Mouse (Mus musculus) heart, embryonic 14.5 days (tissue): Measurements from ENCODE around the gene Cyb5b. TPM values are rescaled to one million over a fixed set of nuclear protein-coding genes. Genes with fewer than 3 reads are reported as not detected.
"Not testable (repeated sequence)": the region's sequence is repeated elsewhere in the genome, so short reads cannot be mapped to it uniquely, and the experiment has no call there.

ENCODE experiments used
- ATAC-seq: fragments of 200-750 bp; cut with Nextera tagmentation; 2 replicates; pipeline ENCODE4 v1.8.0; 2017; ENCODE audit warnings: low read depth, moderate TSS enrichment; ENCODE audit not compliant: insufficient number of reproducible peaks, insufficient read depth, low FRiP score
- H3K27ac ChIP-seq, 2 experiments: fragments of 200-500 bp in 1 of 2; fragments of 300-500 bp in 1 of 2; sonication (generic) in 1 of 2; replicated peaks in 1 of 2; 2 replicates each; pipeline ENCODE4 v1.5.1; 2012 to 2014; ENCODE audit warnings: low read depth in 2 of 2, low read length in 2 of 2, control low read depth in 1 of 2, mild to moderate bottlenecking in 1 of 2, mixed read lengths in 1 of 2; ENCODE audit not compliant: control insufficient read depth in 1 of 2, insufficient read depth in 1 of 2
- H3K27me3 ChIP-seq: fragments of 300-500 bp; sonication (generic); 2 replicates; pipeline ENCODE4 v1.6.1; 2014; ENCODE audit warnings: mild to moderate bottlenecking, low read length, control low read depth; ENCODE audit not compliant: control insufficient read depth, insufficient read depth
- H3K36me3 ChIP-seq: fragments of 300-500 bp; sonication (generic); 2 replicates; pipeline ENCODE4 v1.6.1; 2014; ENCODE audit warnings: mild to moderate bottlenecking, control low read depth, low read length, mixed read lengths; ENCODE audit not compliant: control insufficient read depth, insufficient read depth
- H3K4me1 ChIP-seq, 2 experiments: fragments of 200-500 bp in 1 of 2; fragments of 300-500 bp in 1 of 2; sonication (generic) in 1 of 2; 2 replicates each; pipeline ENCODE4 v1.6.1; 2012 to 2014; ENCODE audit warnings: low read length in 2 of 2, control low read depth in 1 of 2, mixed read lengths in 1 of 2; ENCODE audit not compliant: control insufficient read depth in 2 of 2, insufficient read depth in 2 of 2
- H3K4me2 ChIP-seq: fragments of 300-500 bp; sonication (generic); 2 replicates; pipeline ENCODE4 v1.6.1; 2014; ENCODE audit warnings: mild to moderate bottlenecking, low read length
- H3K4me3 ChIP-seq, 2 experiments: fragments of 200-500 bp in 1 of 2; fragments of 300-500 bp in 1 of 2; sonication (generic) in 1 of 2; 2 replicates each; pipeline ENCODE4 v1.5.1; 2012 to 2014; ENCODE audit warnings: low read length in 2 of 2, mild to moderate bottlenecking in 2 of 2, control low read depth in 1 of 2, low read depth in 1 of 2, moderate library complexity in 1 of 2; ENCODE audit not compliant: control insufficient read depth in 1 of 2, insufficient read depth in 1 of 2
- H3K9ac ChIP-seq: fragments of 300-500 bp; sonication (generic); 2 replicates; pipeline ENCODE4 v1.6.1; 2014; ENCODE audit warnings: mild to moderate bottlenecking, low read length
- H3K9me3 ChIP-seq: fragments of 300-500 bp; sonication (generic); 2 replicates; pipeline ENCODE4 v1.6.1; 2016; ENCODE audit warnings: low read length, control low read depth; ENCODE audit not compliant: control insufficient read depth
- WGBS: fragments of 180-500 bp; shearing (Covaris S2); extraction: QIAGEN DNeasy Blood & Tissue Kit; methylation state at CpG from one replicate; pipeline ENCODE4 v1.1.7; 2014; 5-methylcytosine and 5-hydroxymethylcytosine counted together
- polyA plus RNA-seq: library from polyadenylated mRNA; unstranded; fragments of >200 nt; fragmentation: Nextera tagmentation; extraction: Ambion mirVana; gene quantifications from 2 replicates; pipeline ENCODE4 v1.2.1, GENCODE M21; 2014

Gene Cyb5b
- 65.6 and 71.9 TPM in 2 replicates for polyA plus RNA-seq

- H3K4me2 ChIP-seq: peak within 1 kb of the TSS; percentile 66
- H3K4me3 ChIP-seq: peak within 1 kb of the TSS; percentile 90 to 91
- no peaks in the 10 kb centered on the region for H3K27me3 ChIP-seq
- H3K4me1 ChIP-seq: peaks cover 6 to 11% of the 10 kb centered on the region in 2 experiments
- no peaks in the 10 kb centered on the region for H3K9me3 ChIP-seq
- peaks cover 31% of the 10 kb centered on the region for H3K36me3 ChIP-seq
- peak; percentile 92 for ATAC-seq
- H3K27ac ChIP-seq: peak within 1 kb of the TSS; percentile 75 to 85
- WGBS: under 1% methylated on average over 65 of the region's 65 CpGs
- peak within 1 kb of the TSS; percentile 94 for H3K9ac ChIP-seq
These were observed at the start of gene Cyb5b for GRCm38 (mm10) chr8:107150404-107151157. TSS of gene Cyb5b (plus strand) at chr8:107150640.

DNA sequence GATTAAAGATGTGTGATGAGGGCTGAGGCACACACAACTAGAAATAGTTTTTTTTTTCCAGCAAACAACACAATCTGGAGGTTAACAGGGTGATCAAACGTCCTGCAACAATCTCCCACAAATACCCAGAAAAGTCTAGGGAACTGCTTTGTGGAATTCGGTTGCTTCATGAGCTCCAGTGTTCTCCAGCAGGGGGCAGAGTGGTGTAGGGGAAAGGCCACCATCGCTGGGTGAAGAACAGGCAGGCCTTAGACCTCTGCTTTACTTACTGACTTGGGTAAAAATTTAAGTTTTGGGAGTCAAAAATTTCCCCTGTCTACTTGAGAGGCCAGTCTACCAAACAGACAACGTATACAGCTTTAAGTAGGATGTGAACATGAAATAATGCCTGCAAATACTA, 45.9 kb upstream of the Cyb5b start:
- Histone ChIP-seq H3K36me3 (no peaks in the 10 kb centered on the region), H3K9me3 (no peaks in the 10 kb centered on the region), H3K4me3 (no peak overlapping the region), H3K9ac (no peak overlapping the region), H3K4me1 (no peaks in the 10 kb centered on the region), H3K27me3 (no peaks in the 10 kb centered on the region), H3K4me2 (no peak overlapping the region), H3K27ac (no peak overlapping the region)
- WGBS: 10% methylated on average over 4 of the region's 4 CpGs
- ATAC-seq: no peak

- not testable (repeated sequence) for ATAC-seq
These were observed 42.4 kb upstream of the Cyb5b start for GRCm38 (mm10) chr8:107108089-107108488.

DNA sequence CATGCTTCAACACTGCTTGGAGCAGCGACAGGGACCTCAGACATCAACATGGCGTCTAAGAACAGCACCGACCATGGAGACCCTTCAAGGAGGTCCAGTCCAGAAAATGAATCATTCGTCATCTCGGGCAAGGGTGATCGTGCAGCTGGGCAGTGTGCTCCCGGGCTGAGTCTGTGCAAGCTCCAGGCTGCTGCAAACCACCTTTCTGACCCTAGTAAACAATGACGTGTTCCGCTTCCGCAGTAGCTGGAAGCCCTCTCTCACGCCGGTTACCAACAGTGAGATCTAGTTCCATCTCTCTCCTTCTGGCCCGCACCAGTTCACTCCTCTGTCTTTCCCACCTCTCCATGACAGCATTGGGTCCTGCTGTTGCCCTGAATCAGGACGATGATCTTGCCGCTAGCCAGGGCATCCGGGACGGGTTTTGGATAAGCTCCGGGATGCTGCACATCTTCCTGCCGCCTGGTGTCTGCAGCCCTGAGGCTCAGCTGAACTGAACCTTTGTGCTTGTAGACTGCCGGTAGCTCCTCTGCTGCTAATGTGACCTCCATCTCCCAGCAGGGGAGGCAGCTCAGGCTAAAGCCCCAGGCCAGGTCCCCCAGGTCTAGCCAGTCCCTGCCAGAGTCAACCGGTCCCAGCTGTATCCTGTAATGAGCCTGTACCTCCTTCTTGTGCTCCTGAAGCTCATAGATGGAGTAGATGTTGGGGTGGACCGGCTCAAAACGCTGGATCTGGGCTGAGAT, 41.3 kb upstream of the Cyb5b start:
- 65% methylated on average over 23 of the region's 23 CpGs for WGBS
- H3K27me3 ChIP-seq: no peaks in the 10 kb centered on the region
- peak overlapping the region; percentile 46 for H3K4me2 ChIP-seq
- H3K36me3 ChIP-seq: no peaks in the 10 kb centered on the region
- ATAC-seq: no peak
- H3K27ac ChIP-seq: no peak overlapping the region
- H3K9ac ChIP-seq: no peak overlapping the region
- H3K4me3 ChIP-seq: peak overlapping the region in 1 of 2 experiments; percentile 29; a peak in 2 of 4 replicates
- H3K9me3 ChIP-seq: no peaks in the 10 kb centered on the region
- peaks cover 0 to 1% of the 10 kb centered on the region in 2 experiments; a peak in 1 of 4 replicates for H3K4me1 ChIP-seq

More at GRCm38 (mm10) chr8:107108089-107108488, 42.4 kb upstream of the Cyb5b start:
- H3K36me3 ChIP-seq, H3K9me3 ChIP-seq, H3K4me3 ChIP-seq, H3K4me2 ChIP-seq, H3K9ac ChIP-seq, H3K27me3 ChIP-seq, H3K4me1 ChIP-seq, H3K27ac ChIP-seq: not testable (repeated sequence)
- WGBS: 89% methylated on average over 5 of the region's 5 CpGs

DNA sequence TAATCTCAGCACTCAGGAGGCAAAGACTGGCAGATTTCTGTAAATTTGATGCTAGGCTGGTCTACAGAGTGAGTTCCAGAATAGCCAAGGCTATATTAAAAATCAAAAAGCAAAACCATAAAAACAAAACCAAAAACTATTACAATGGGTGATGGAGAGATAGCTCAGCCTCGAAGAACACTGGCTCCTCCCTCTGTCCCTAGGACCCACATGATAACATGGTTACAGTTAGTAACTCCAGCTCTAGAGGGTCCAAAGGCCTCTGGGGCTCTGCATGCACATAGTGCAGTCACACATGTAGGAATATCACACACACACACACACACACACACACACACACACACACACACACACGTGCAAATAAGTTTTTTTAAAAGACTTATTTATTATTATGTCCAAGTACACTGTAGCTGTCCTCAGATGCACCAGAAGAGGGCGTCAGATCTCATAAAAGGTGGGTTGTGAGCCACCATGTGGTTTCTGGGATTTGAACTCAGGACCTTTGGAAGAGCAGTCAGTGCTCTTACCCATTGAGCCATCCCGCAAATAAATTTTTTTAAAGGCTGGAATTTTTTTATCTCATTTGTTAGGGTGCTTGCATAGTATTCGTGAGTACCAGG, 40.5 kb upstream of the Cyb5b start:
- Histone ChIP-seq H3K9ac (no peak overlapping the region), H3K4me2 (no peak overlapping the region), H3K9me3 (no peaks in the 10 kb centered on the region), H3K27ac (no peak overlapping the region), H3K36me3 (no peaks in the 10 kb centered on the region), H3K4me1 (peaks cover 6 to 9% of the 10 kb centered on the region in 2 experiments; a peak in 3 of 4 replicates), H3K4me3 (no peak overlapping the region), H3K27me3 (no peaks in the 10 kb centered on the region)
- WGBS: 81% methylated on average over 5 of the region's 5 CpGs
- ATAC-seq: no peak

GRCm38 (mm10) chr8:107110629-107111330, 39.7 kb upstream of the Cyb5b start:
- H3K4me2 ChIP-seq: no peak overlapping the region
- no peaks in the 10 kb centered on the region for H3K9me3 ChIP-seq
- H3K4me3 ChIP-seq: no peak overlapping the region
- H3K27ac ChIP-seq: no peak overlapping the region
- peaks cover 7 to 12% of the 10 kb centered on the region in 2 experiments; a peak in 3 of 4 replicates for H3K4me1 ChIP-seq
- no peak overlapping the region for H3K9ac ChIP-seq
- no peaks in the 10 kb centered on the region for H3K27me3 ChIP-seq
- no peaks in the 10 kb centered on the region for H3K36me3 ChIP-seq
- no peak for ATAC-seq
- 77% methylated on average over 9 of the region's 9 CpGs for WGBS
